Mouse (Mus musculus): ENCODE results near the gene Cyp2f2. TPM values are rescaled to one million over a fixed set of nuclear protein-coding genes. Genes with fewer than 3 reads are reported as not detected.

The Cyp2f2 gene
- total RNA-seq, 2 experiments from 2014 or later: 3.4 TPM; not detected in 1

DNA sequence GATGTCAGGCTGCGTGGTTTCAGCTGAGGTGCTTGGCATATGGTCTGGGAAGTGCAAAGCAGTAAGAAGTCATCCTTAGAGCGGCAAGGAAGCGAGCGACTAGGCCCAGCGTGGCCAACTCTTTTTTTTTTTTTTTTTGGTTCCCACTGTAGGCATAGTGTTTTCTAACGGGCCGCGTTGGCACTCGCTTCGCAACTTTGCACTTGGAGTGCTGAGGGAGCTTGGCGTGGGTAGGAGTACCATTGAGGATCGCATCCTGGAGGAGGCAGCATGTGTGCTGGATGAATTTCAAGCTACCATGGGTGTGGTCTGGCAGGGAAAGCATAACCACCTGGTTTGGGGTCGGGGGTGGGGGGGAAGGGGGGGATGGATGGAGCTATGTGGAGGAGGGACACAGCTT lies 36.3 kb downstream of the Cyp2f2 start:
- DNase-seq: no peak

DNA sequence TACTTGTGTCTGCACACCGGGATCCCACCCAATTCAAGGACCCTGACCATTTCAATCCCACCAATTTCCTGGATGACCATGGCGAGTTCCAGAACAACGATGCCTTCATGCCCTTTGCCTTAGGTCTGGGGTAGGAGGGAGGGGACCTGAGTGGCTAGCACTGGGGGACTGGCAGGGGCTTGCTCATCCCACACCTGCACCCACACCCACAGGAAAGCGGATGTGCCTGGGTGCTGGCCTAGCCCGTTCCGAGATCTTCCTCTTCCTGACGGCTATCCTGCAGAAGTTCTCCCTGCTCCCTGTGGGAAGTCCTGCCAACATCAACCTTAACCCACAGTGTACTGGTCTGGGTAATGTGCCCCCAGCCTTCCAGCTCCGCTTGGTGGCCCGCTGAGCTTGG lies 38.5 kb downstream of the Cyp2f2 start:
- DNase-seq: no peak

GRCm38 (mm10) chr7:27159256-27159655 lies 39.5 kb downstream of the Cyp2f2 start:
- DNase-seq: no peak

- peak; percentile 85 for DNase-seq
Observed at GRCm38 (mm10) chr7:27159882-27160281, 40.2 kb downstream of the Cyp2f2 start.

DNA sequence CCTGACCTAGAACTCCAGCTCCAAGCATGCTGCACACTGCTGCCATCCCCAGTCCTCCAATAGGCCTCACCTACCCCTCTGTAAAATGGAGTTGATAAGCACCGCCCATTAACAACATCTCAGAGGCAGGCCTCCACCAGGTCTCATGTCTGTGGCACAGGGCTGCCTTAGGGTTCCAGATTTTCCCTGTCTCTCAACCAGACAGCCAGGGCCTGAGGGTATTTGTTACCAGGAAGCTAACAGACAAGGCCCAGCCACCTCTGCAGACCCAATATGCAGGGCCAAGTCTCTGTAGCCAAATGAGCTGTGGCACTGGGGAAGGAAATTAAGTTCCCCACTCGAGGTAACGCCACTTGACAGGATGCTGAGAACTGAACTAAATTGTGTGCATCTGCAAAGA lies 41.2 kb downstream of the Cyp2f2 start:
- DNase-seq: no peak

DNA sequence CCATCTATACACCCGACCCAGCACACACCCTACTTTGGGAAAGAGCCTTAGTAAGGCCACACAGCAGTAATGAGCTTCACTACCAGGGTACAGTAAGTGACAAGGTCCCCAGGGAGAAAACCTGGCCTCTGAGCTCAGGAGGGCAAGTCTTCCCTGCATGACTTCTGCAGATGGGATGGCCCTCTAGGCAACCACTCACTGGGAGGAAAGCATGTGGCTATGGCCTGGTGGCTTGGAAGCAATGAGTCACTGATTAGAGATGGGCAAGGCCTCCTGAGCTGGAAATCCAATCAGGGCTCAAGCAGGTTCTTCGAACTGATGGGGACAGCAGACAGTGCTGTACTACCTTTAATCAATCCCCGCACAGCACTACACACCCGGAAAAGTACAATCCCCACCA lies 42.0 kb downstream of the Cyp2f2 start:
- peak; percentile 46 for DNase-seq

GRCm38 (mm10) chr7:27162780-27163449 lies 43.2 kb downstream of the Cyp2f2 start:
- DNase-seq: no peak

DNA sequence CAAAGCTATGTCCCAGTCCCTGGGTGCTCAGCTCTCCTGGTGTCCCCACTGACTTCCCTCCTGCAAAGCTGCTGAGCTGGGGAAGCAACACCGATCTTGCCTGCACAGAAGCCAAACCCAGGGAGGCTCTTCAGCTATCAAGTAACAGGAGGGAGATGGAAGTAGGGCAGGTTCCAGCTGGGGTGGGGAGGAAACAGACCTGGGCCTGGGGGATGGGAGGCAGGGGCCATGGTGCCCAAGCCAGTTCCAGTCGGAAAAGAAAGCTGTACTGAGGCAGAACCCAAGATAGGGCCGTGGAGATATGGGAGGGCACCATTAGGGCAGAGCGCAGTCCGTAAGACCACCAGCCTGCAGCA lies 43.7 kb downstream of the Cyp2f2 start:
- DNase-seq: peak; percentile 62

DNA sequence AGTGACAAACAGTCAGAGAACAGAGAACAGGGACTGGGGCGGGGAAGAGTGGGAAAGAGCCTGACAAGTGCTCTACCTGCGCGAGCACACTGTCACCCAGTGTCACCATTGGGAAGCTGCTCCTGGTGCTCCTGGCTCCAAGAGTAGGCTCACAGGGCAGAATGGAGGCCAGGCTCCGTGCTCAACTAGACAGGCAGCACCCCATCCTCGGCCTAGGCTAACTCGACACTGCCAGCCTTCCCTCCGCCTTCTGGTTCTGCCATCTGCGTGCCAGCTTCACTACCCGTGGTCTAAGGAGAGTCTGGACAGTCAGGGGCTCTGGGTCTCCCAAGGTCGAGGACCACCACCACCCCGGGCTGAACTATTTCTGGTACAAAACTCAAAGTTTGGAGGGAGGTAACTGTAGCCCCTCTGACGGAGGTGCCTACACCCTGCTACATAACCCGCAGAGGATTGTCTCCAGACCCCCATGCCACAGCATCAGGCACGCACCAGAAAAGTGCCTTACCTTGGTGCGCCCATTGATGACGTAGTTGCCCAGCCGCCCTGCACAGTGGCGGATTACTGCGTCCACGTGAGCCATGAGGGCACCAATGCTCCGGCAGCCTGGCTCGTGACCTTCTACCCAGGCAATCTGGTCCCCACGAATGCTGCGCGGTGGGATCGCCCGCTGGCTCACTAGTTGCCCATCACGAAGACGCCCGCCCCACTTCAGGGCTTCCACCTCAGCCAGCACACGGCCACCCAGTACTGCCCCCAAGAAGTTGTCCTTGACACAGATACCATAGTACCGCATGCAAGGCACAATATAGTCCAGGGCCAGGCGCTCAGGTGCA lies 44.6 kb downstream of the Cyp2f2 start:
- peak; percentile 13 for DNase-seq

- peak; percentile 71 for DNase-seq
Observed at GRCm38 (mm10) chr7:27165007-27165655, 45.4 kb downstream of the Cyp2f2 start.

- DNase-seq: no peak
Observed at GRCm38 (mm10) chr7:27165696-27166095, 46.0 kb downstream of the Cyp2f2 start.

- peak; percentile 92 for DNase-seq
Observed at GRCm38 (mm10) chr7:27166229-27166613, 46.5 kb downstream of the Cyp2f2 start.

DNA sequence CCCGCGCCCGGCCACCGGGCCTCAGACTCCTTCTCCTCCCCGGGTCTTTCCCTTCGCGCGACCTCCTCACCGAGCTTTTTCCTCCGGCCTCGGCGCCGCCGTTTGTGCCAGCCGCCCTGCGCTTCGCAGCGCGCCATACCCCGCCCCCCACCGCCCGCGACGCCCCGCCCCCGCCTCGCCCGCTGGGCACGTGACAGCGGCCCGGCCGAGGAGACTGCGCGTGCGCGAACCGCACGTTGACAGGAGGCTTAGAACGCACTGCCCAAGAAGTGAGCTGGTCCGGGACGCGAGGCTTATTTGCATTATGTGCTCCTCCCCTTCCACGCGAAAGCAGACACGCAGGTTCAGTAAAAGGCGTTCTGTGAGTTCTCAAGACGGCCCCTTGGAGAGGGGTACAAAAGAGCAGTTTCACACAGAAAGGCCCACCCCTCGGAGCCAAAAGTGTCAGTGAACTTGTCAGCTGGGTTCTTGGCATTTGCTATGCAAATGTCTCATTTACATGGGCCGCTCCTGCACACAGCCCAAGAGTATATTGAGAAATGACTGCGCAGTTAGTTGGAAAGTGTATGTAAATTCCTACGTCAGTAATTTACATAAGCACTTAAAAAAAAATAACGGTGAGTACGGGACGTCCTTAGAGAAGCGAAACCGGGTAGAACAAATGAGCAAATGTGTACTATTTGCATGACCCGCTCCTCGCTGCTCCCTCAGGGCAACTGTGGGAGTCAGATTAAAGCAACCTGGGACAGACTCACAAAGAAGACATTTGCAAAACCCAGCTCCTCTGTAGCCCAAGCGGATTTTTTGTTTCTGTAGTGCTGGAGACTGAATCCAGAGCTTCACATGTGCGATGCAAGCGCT lies 47.1 kb downstream of the Cyp2f2 start, which contains the start of gene Egln2:
TSS of gene Egln2 (minus strand) at position 189 of the 861 bp plus-strand sequence.
- peak; percentile 93 for DNase-seq

DNA sequence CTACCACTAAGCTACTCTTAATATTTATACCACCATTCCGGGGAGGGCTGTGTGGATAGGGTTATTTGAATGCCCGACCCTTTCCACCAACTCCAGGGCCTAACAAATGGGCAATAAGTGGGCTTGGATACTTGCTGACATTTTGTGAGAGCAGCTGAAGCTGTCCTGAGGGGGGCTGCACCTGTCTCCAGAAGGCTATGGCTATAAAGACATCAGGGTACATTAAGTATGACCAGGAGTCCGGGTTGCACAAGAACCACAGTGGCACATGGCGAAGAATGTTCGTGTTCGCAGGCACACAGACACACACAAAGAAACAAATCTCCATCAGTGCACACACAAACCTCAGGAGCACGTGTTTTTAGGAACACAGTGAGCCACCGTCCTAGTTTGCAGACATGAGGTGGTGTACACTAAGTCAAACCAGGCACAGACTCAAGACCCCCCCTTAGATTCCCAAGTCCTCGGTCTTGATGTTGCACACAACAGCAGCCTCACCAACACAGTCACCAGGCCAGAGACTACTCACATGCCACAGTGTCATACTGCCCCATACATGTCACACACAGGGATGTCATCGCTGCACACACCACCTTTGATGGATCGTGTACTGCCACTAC lies 47.9 kb downstream of the Cyp2f2 start:
- no peak for DNase-seq

DNA sequence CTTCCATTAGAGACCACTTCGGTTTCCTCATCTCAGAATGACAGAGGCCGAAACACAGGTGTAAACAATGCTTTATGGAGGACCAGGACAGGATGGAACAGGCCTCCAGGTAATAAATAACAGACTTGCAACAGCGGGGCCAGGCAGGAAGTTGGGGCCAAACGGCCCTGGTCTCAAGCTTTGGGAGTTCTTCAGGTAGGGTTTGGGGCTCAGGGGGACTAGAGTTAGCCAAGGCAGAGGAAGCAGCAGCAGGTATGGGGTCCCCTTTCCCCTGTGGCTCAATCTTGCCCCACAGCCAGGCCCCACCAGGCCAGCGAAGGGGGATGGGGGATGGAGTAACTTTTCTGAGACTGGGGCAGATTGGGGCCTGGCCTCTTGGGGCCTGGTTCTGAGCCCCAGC lies 48.7 kb downstream of the Cyp2f2 start:
- DNase-seq: no peak

GRCm38 (mm10) chr7:27170981-27171380 lies 51.3 kb downstream of the Cyp2f2 start:
- DNase-seq: no peak

GRCm38 (mm10) chr7:27174496-27174895 lies 54.8 kb downstream of the Cyp2f2 start:
- no peak for DNase-seq

GRCm38 (mm10) chr7:27174896-27175295 lies 55.2 kb downstream of the Cyp2f2 start:
- no peak for DNase-seq

GRCm38 (mm10) chr7:27177942-27178323 lies 58.2 kb downstream of the Cyp2f2 start:
- no peak for DNase-seq

DNA sequence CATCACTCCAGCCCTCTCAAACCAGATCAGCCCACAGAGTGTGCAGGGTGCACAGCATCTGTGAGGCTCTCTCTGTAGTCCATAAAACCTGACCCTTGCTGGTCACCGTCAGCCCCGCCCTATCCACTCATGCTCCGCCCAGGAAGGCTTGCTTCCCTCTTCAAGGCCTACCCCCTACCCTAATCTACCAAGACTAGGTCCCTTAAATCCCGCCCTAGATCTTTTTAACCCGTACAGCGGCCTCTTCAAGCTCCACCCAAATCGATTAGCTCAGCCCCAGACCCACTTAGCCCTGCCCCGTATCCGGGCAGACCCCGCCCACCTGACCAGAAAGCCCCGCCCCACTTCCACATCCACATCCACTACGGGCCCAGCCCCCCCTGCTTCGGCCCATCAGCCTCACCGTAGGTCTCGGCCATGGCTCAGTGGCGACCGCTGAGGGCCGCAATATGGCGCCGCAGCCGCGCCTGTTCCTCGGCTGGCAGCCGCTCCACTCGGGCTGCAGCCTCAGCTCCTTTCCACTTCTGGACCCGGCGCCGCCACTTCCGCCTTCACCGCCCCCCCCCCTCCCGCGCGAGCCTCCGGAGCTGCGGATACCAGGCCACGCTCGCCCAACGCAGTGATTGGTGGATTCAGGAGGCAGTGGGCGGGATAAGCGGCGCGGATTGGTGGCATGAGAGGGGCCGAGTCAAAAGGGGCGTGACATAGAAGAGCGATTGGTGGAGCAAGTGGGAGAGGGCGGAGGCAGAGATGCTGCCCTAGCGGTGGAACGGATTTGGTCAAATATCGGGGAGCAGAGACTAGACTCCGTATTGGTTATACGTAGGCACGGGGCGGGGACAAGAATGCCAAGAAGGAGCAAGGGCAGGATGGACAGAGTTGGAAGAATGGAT lies 58.9 kb downstream of the Cyp2f2 start, which contains the start of gene Rab4b:
TSS of gene Rab4b (minus strand) at position 573 of the 893 bp plus-strand sequence.
- peak; percentile 100 for DNase-seq

All from gastrocnemius, postnatal 25 days (tissue).